In the genomic region with DNA sequence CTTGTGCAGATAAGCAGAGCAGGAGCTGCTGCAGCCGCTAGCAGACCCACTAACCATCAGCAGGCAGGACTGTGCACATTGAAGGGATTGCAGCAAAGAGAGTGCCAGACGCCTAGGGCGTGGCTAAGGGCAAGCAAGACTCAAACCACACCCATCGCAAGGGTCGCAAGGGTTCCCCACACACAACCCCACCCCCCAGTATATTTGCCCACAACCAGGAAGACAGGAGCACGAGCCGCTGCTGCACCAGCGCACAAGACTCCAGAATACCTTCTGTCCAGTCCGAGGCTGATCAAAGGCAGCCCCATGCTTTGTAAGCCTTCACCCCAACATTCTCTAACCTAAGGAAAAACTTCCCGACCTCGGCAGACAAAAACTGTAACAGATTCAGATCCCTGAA, we compare ENCODE assay signal across 10 mouse cellular contexts. TPM values are rescaled to one million over a fixed set of nuclear protein-coding genes. Genes with fewer than 3 reads are reported as not detected.
A peak's percentile ranks its signal among the peaks of the same experiment; 100 is the strongest.
DNase-seq lines count a peak whose midpoint lies in the region; ATAC-seq lines count a peak whose summit lies in the region.
"Had no signal": no experiment of that assay in that cellular context is flagged by ENCODE, and none has a peak within 500 bp of the region (broad histone marks: within the 10 kb centered on the region; RNA-seq: fewer than 3 reads in every experiment).

No protein-coding gene starts in this region.

- no peak overlapping the region for H3K9ac ChIP-seq in heart, embryonic 16.5 days (ENCODE audit: low read length)
- no peak overlapping the region for H3K9ac ChIP-seq in hindbrain, embryonic 12.5 days
- H3K9ac ChIP-seq in midbrain, embryonic 13.5 days (replicated peaks), result no peak overlapping the region

- peaks cover 48% of the 10 kb centered on the region for H3K27me3 ChIP-seq in heart, embryonic 16.5 days (ENCODE audit: control insufficient read depth, insufficient read depth, low read length)
- H3K27me3 ChIP-seq in hindbrain, embryonic 12.5 days, result peaks cover 61% of the 10 kb centered on the region
- peaks cover 51% of the 10 kb centered on the region for H3K27me3 ChIP-seq in midbrain, embryonic 13.5 days

- 4% methylated on average over 11 of the region's 11 CpGs for WGBS in heart, embryonic 16.5 days
- WGBS in hindbrain, embryonic 12.5 days, result 0% methylated on average over 11 of the region's 11 CpGs
- WGBS in midbrain, embryonic 13.5 days, result under 1% methylated on average over 11 of the region's 11 CpGs

- no peak overlapping the region; the same call in 1 of the 2 replicates for H3K4me3 ChIP-seq in heart, embryonic 16.5 days (ENCODE audit: low read length)
- H3K4me3 ChIP-seq in hindbrain, embryonic 12.5 days, result peak overlapping the region; percentile 80
- H3K4me3 ChIP-seq in midbrain, embryonic 13.5 days (replicated peaks), result peak overlapping the region; percentile 74

- peak overlapping the region; percentile 78 for H3K4me2 ChIP-seq in heart, embryonic 16.5 days (ENCODE audit: low read depth, low read length)
- peak overlapping the region; percentile 95 for H3K4me2 ChIP-seq in hindbrain, embryonic 12.5 days (replicated peaks)
- peak overlapping the region; percentile 90 for H3K4me2 ChIP-seq in midbrain, embryonic 13.5 days (replicated peaks)

- no peak for ATAC-seq in heart, embryonic 16.5 days (replicated peaks; ENCODE audit: extremely low read depth, insufficient read depth, low FRiP score)
- no peak for ATAC-seq in hindbrain, embryonic 12.5 days (ENCODE audit: low FRiP score)
- ATAC-seq in midbrain, embryonic 13.5 days, result no peak
- ATAC-seq in erythroid progenitor cell, adult 5-6 weeks (replicated peaks; ENCODE audit: low FRiP score, poor library complexity, severe bottlenecking), result no peak

- peaks cover 10% of the 10 kb centered on the region for H3K4me1 ChIP-seq in heart, embryonic 16.5 days (ENCODE audit: control insufficient read depth, insufficient read depth, low read length)
- H3K4me1 ChIP-seq in hindbrain, embryonic 12.5 days, result peaks cover 21% of the 10 kb centered on the region
- peaks cover 27% of the 10 kb centered on the region for H3K4me1 ChIP-seq in midbrain, embryonic 13.5 days (replicated peaks)

- intact Hi-C loops in heart, postnatal 25 days (cut with DNase I), result no loop called here

- H3K36me3 ChIP-seq in heart, embryonic 16.5 days (ENCODE audit: control insufficient read depth, insufficient read depth), result no peaks in the 10 kb centered on the region
- H3K36me3 ChIP-seq in hindbrain, embryonic 12.5 days, result no peaks in the 10 kb centered on the region
- no peaks in the 10 kb centered on the region for H3K36me3 ChIP-seq in midbrain, embryonic 13.5 days

- H3K9me3 ChIP-seq in heart, embryonic 16.5 days (replicated peaks; ENCODE audit: control insufficient read depth, low read length), result no peaks in the 10 kb centered on the region
- no peaks in the 10 kb centered on the region for H3K9me3 ChIP-seq in hindbrain, embryonic 12.5 days (replicated peaks)
- no peaks in the 10 kb centered on the region for H3K9me3 ChIP-seq in midbrain, embryonic 13.5 days

- DNase-seq in heart, postnatal 25 days (ENCODE audit: low spot score), result no peak
- DNase-seq in cerebellum, adult 9-10 months, result peak; percentile 62
- no peak for DNase-seq in Muller cell, postnatal 12 days (ENCODE audit: inconsistent ontology term)
- DNase-seq in ovary, adult 18-20 months (ENCODE audit: low spot score), result no peak

- H3K27ac ChIP-seq in heart, embryonic 16.5 days (ENCODE audit: low read length), result no peak overlapping the region
- no peak overlapping the region for H3K27ac ChIP-seq in hindbrain, embryonic 12.5 days
- no peak overlapping the region for H3K27ac ChIP-seq in midbrain, embryonic 13.5 days

RNA-seq across cellular contexts. Expression of gene Zfyve28, which starts 1.7 kb away (rescaled TPM):
- polyA plus RNA-seq in heart, embryonic 16.5 days (2015; fragmentation: Nextera tagmentation; extraction: Ambion mirVana), result 0.49 and 0.72 TPM in 2 replicates
- under 1 TPM; 0.36 to 0.60 TPM for total RNA-seq in heart, postnatal 25 days (2021)
- 2.9 and 4.1 TPM in 2 replicates for polyA plus RNA-seq in hindbrain, embryonic 12.5 days (2016; fragmentation: Nextera tagmentation; extraction: Ambion mirVana)
- polyA plus RNA-seq in midbrain, embryonic 13.5 days (2015; fragmentation: Nextera tagmentation; extraction: Ambion mirVana), result 3.7 and 3.8 TPM in 2 replicates
- total RNA-seq in erythroid progenitor cell, adult 5-6 weeks (2015; ENCODE audit: low replicate concordance), result not detected in 2 replicates
- 0.30 TPM in 1 of 2 replicates, not detected in the other for total RNA-seq in erythroid progenitor cell, adult 5-6 weeks (2017; ENCODE audit: low replicate concordance)

RNA-seq across cellular contexts. Expression of gene Cfap99, which starts 1.9 kb away (rescaled TPM):
- 0.08 TPM in 1 of 2 replicates, not detected in the other for polyA plus RNA-seq in heart, embryonic 16.5 days (2015; fragmentation: Nextera tagmentation; extraction: Ambion mirVana)
- not detected for total RNA-seq in heart, postnatal 25 days (2021)
- polyA plus RNA-seq in hindbrain, embryonic 12.5 days (2016; fragmentation: Nextera tagmentation; extraction: Ambion mirVana), result 0.09 and 0.25 TPM in 2 replicates
- not detected in 2 replicates for polyA plus RNA-seq in midbrain, embryonic 13.5 days (2015; fragmentation: Nextera tagmentation; extraction: Ambion mirVana)
- total RNA-seq in erythroid progenitor cell, adult 5-6 weeks (2015; ENCODE audit: low replicate concordance), result not detected in 2 replicates
- total RNA-seq in erythroid progenitor cell, adult 5-6 weeks (2017; ENCODE audit: low replicate concordance), result not detected in 2 replicates
- total RNA-seq: MEL had no signal
- polyA plus RNA-seq: large intestine, adult 2 months had no signal

RNA-seq across cellular contexts. Expression of gene Rnf4, which starts 49.6 kb away (rescaled TPM):
- polyA plus RNA-seq in heart, embryonic 16.5 days (2015; fragmentation: Nextera tagmentation; extraction: Ambion mirVana), result 111 and 115 TPM in 2 replicates
- total RNA-seq in heart, postnatal 25 days (2021), result 10 to 100 TPM; 27.1 to 29.1 TPM
- 158 and 159 TPM in 2 replicates for polyA plus RNA-seq in hindbrain, embryonic 12.5 days (2016; fragmentation: Nextera tagmentation; extraction: Ambion mirVana)
- 136 and 141 TPM in 2 replicates for polyA plus RNA-seq in midbrain, embryonic 13.5 days (2015; fragmentation: Nextera tagmentation; extraction: Ambion mirVana)
- 105 and 141 TPM in 2 replicates for total RNA-seq in erythroid progenitor cell, adult 5-6 weeks (2015; ENCODE audit: low replicate concordance)
- 134 and 143 TPM in 2 replicates for total RNA-seq in erythroid progenitor cell, adult 5-6 weeks (2017; ENCODE audit: low replicate concordance)
